Comparison of ENCODE assay signal across 17 mouse cellular contexts in genomic region chr10:60893810-60894147, GRCm38 (mm10).
DNase-seq lines count a peak whose midpoint lies in the region; ATAC-seq lines count a peak whose summit lies in the region.
"Had no signal": no experiment of that assay in that cellular context is flagged by ENCODE, and none has a peak within 500 bp of the region (broad histone marks: within the 10 kb centered on the region; RNA-seq: fewer than 3 reads in every experiment).

No protein-coding gene starts in this region.

- H3K4me2 ChIP-seq in hindbrain, embryonic 15.5 days, result peak overlapping the region; percentile 26
- peak overlapping the region; percentile 28 for H3K4me2 ChIP-seq in neural tube, embryonic 12.5 days (replicated peaks)
- H3K4me2 ChIP-seq: embryonic facial prominence, embryonic 13.5 days; liver, embryonic 11.5 days had no signal

- ATAC-seq in hindbrain, embryonic 15.5 days (ENCODE audit: low FRiP score, low read depth), result peak; percentile 74
- ATAC-seq in neural tube, embryonic 12.5 days (ENCODE audit: low FRiP score, low read depth), result peak; percentile 72
- ATAC-seq: intestine, postnatal 0 days had no signal

- H3K9ac ChIP-seq in hindbrain, embryonic 15.5 days, result no peak overlapping the region
- no peak overlapping the region for H3K9ac ChIP-seq in neural tube, embryonic 12.5 days
- H3K9ac ChIP-seq: embryonic facial prominence, embryonic 13.5 days had no signal

- 45% methylated on average over 4 of the region's 4 CpGs for WGBS in heart, embryonic 10.5 days
- 50% methylated on average over 4 of the region's 4 CpGs for WGBS in forebrain, embryonic 10.5 days
- WGBS in hindbrain, embryonic 15.5 days, result 30% methylated on average over 4 of the region's 4 CpGs
- 33% methylated on average over 4 of the region's 4 CpGs for WGBS in neural tube, embryonic 12.5 days

- H3K4me3 ChIP-seq in heart, embryonic 10.5 days, result no peak overlapping the region
- no peak overlapping the region for H3K4me3 ChIP-seq in forebrain, embryonic 10.5 days
- no peak overlapping the region for H3K4me3 ChIP-seq in hindbrain, embryonic 15.5 days
- H3K4me3 ChIP-seq in neural tube, embryonic 12.5 days, result no peak overlapping the region
- H3K4me3 ChIP-seq: embryonic facial prominence, embryonic 13.5 days; myocyte had no signal

- 0 out of 2 replicates have a peak, but pooled peaks cover 3% of the 10 kb centered on the region for H3K27me3 ChIP-seq in heart, embryonic 10.5 days (ENCODE audit: insufficient read depth, poor library complexity, severe bottlenecking)
- 0 out of 2 replicates have a peak, but pooled peaks cover 6% of the 10 kb centered on the region for H3K27me3 ChIP-seq in forebrain, embryonic 10.5 days (ENCODE audit: poor library complexity, severe bottlenecking)
- H3K27me3 ChIP-seq in hindbrain, embryonic 15.5 days, result no peaks in the 10 kb centered on the region
- no peaks in the 10 kb centered on the region for H3K27me3 ChIP-seq in neural tube, embryonic 12.5 days (replicated peaks)
- H3K27me3 ChIP-seq: embryonic facial prominence, embryonic 13.5 days had no signal

- H3K9me3 ChIP-seq in heart, embryonic 10.5 days, result no peaks in the 10 kb centered on the region
- no peaks in the 10 kb centered on the region for H3K9me3 ChIP-seq in forebrain, embryonic 10.5 days
- H3K9me3 ChIP-seq in hindbrain, embryonic 15.5 days, result no peaks in the 10 kb centered on the region
- H3K9me3 ChIP-seq in neural tube, embryonic 12.5 days, result no peaks in the 10 kb centered on the region
- H3K9me3 ChIP-seq: embryonic facial prominence, embryonic 13.5 days had no signal

- peaks cover 28% of the 10 kb centered on the region for H3K4me1 ChIP-seq in heart, embryonic 10.5 days
- H3K4me1 ChIP-seq in forebrain, embryonic 10.5 days, result peaks cover 33% of the 10 kb centered on the region
- H3K4me1 ChIP-seq in hindbrain, embryonic 15.5 days (replicated peaks), result peaks cover 31% of the 10 kb centered on the region
- H3K4me1 ChIP-seq in neural tube, embryonic 12.5 days, result peaks cover 12% of the 10 kb centered on the region

- no peaks in the 10 kb centered on the region for H3K36me3 ChIP-seq in heart, embryonic 10.5 days
- H3K36me3 ChIP-seq in forebrain, embryonic 10.5 days (replicated peaks), result no peaks in the 10 kb centered on the region
- H3K36me3 ChIP-seq in hindbrain, embryonic 15.5 days, result no peaks in the 10 kb centered on the region
- no peaks in the 10 kb centered on the region for H3K36me3 ChIP-seq in neural tube, embryonic 12.5 days
- H3K36me3 ChIP-seq: embryonic facial prominence, embryonic 13.5 days had no signal

- 0 out of 2 replicates have a peak overlapping the region, but pooled peaks have one; percentile 6 for H3K27ac ChIP-seq in heart, embryonic 10.5 days
- H3K27ac ChIP-seq in forebrain, embryonic 10.5 days, result peak overlapping the region; percentile 67
- H3K27ac ChIP-seq in hindbrain, embryonic 15.5 days (replicated peaks), result no peak overlapping the region; the same call in 1 of the 2 replicates
- no peak overlapping the region for H3K27ac ChIP-seq in neural tube, embryonic 12.5 days
- H3K27ac ChIP-seq: embryonic facial prominence, embryonic 13.5 days had no signal

- DNase-seq in heart, embryonic 10.5 days (ENCODE audit: low spot score), result no peak
- no peak for DNase-seq in heart, adult 8-10 months (ENCODE audit: low spot score)
- no peak for DNase-seq in forebrain, embryonic 10.5 days (ENCODE audit: extremely low spot score, low spot score)
- DNase-seq in layer of hippocampus, adult 18-20 months (ENCODE audit: low spot score in 2 of 2), result no peak
- DNase-seq in cerebellum, postnatal 4 days (ENCODE audit: low spot score in 2 of 2), result no peak
- DNase-seq in adrenal gland, postnatal 10 days, result no peak
- DNase-seq: cerebellum, adult 18-20 months; heart, postnatal 14 days; lung, postnatal 36 days; right cerebral cortex, adult 18-20 months; thymus, postnatal 25 days had no signal

Comparison
In these comparisons a context has a peak if more than half of its experiments do, and no peak if none do; other contexts are left out.
1. H3K27ac ChIP-seq: peak in heart, embryonic 10.5 days (single experiment) and forebrain, embryonic 10.5 days (single experiment); none in hindbrain, embryonic 15.5 days (single experiment) and neural tube, embryonic 12.5 days (single experiment).